Mouse (Mus musculus): ENCODE data around the gene Atrn. TPM values are rescaled to one million over a fixed set of nuclear protein-coding genes. Genes with fewer than 3 reads are reported as not detected.
A peak's percentile ranks its signal among the peaks of the same experiment; 100 is the strongest.

Gene Atrn
- polyA plus RNA-seq, 1 experiment = 14.9 TPM

DNA sequence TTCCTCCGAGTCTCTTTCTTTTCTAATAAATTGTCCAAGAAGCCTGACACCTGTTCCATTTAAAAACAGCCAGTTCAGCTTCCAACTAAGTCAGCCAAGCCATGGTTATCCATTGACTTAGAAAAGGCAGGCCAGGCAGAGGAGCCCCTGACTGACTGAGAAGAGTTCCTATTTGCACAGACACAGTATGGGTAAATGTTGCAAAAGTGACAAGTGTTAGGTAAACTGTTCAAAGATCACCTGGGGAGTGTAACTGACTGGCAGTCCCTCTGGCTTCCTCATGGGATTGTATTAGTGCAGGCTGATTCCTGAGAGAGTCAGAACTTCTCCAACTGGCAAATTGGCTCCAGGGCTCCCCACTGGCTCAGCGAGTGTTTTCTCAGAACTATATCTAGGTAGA is 8.4 kb upstream of the Atrn start:
- WGBS = 54% methylated on average over 2 of the region's 2 CpGs
- Histone ChIP-seq H3K27ac (ENCODE audit: insufficient read depth, low read depth, low read length) (peak overlapping the region; percentile 11; the same call in 1 of the 2 replicates), H3K27me3 (replicated peaks; ENCODE audit: control insufficient read depth, insufficient read depth, low read length) (no peaks in the 10 kb centered on the region), H3K4me3 (ENCODE audit: insufficient read depth, low read depth, low read length) (no peak overlapping the region), H3K36me3 (ENCODE audit: control insufficient read depth, insufficient read depth, low read length) (no peaks in the 10 kb centered on the region), H3K4me1 (ENCODE audit: control insufficient read depth, insufficient read depth, low read length) (peaks cover 21% of the 10 kb centered on the region; the same call in 1 of the 2 replicates)
- TF ChIP-seq POLR2A (IDR thresholded peaks at IDR 0.05; ENCODE audit: low read depth, low read length) (no peak), CTCF (conservative IDR thresholded peaks at IDR 0.05; ENCODE audit: insufficient read depth, insufficient read length, low read depth, low read length) (no peak)
- peak; percentile 79 for DNase-seq

DNA sequence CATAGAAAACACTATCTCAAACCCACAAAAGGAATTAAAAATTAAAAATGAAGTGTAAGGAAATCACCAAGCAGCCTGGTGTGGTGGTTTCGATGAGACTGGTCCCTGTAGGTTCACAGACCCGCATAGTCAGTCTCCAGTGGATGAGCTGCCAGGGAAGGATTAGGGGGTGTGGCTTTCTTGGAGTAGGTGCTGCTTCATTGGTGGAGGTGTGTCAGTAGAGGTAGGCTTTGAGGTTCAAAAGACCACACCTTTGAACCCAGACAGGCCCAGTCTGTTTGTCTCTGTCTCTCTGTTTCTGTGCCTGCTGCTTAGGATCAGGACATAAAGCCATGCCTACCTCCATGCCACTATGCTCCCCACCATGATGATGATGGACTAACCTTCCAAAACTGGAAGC is 7.5 kb upstream of the Atrn start:
- Histone ChIP-seq H3K27me3 (replicated peaks; ENCODE audit: control insufficient read depth, insufficient read depth, low read length) (no peaks in the 10 kb centered on the region), H3K27ac (ENCODE audit: insufficient read depth, low read depth, low read length) (no peak overlapping the region), H3K36me3 (ENCODE audit: control insufficient read depth, insufficient read depth, low read length) (no peaks in the 10 kb centered on the region; the same call in 1 of the 2 replicates), H3K4me3 (ENCODE audit: insufficient read depth, low read depth, low read length) (no peak overlapping the region), H3K4me1 (ENCODE audit: control insufficient read depth, insufficient read depth, low read length) (peaks cover 21% of the 10 kb centered on the region; the same call in 1 of the 2 replicates)
- WGBS = 78% methylated on average over 2 of the region's 2 CpGs
- TF ChIP-seq POLR2A (IDR thresholded peaks at IDR 0.05; ENCODE audit: low read depth, low read length) (no peak), CTCF (conservative IDR thresholded peaks at IDR 0.05; ENCODE audit: insufficient read depth, insufficient read length, low read depth, low read length) (no peak)
- DNase-seq = peak; percentile 31

DNA sequence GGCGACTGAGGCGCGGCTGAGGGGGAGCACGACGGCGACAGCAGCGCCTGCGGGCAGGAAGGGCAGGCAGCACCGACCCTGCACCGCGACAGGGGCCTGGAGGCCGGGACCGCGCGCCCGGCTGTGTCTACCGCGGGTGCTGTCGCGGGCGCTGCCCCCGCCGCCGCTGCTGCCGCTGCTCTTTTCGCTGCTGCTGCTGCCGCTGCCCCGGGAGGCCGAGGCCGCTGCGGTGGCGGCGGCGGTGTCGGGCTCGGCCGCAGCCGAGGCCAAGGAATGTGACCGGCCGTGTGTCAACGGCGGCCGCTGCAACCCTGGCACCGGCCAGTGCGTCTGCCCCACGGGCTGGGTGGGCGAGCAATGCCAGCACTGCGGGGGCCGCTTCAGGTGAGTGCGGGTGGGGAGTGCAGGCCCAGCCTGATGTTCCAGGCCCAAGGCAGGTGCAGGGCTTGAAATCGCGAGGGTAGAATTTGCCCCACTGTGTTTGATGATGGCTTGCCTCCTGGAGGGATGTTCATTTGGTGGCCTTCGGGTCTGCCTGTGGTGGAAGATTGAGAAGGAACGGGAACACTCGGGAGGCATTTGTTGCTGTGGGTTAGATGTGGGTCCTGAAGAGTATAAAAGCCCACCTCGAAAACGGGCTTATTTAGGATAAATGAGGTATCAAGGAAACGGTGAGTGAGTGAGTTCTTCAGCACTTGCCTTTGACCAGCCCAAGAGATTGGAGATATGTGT is 455 bp downstream of the Atrn start:
- H3K27ac ChIP-seq (ENCODE audit: insufficient read depth, low read depth, low read length) = peak overlapping the region; percentile 43
- TF ChIP-seq CTCF (conservative IDR thresholded peaks at IDR 0.05; ENCODE audit: insufficient read depth, insufficient read length, low read depth, low read length) = no peak
- TF ChIP-seq POLR2A (IDR thresholded peaks at IDR 0.05; ENCODE audit: low read depth, low read length) = no peak
- DNase-seq = no peak
- peak overlapping the region; percentile 73 for H3K4me3 ChIP-seq (ENCODE audit: insufficient read depth, low read depth, low read length)
- H3K36me3 ChIP-seq (ENCODE audit: control insufficient read depth, insufficient read depth, low read length) = no peaks in the 10 kb centered on the region; the same call in 1 of the 2 replicates
- H3K4me1 ChIP-seq (ENCODE audit: control insufficient read depth, insufficient read depth, low read length) = peaks cover 18% of the 10 kb centered on the region
- under 1% methylated on average over 58 of the region's 58 CpGs for WGBS
- no peaks in the 10 kb centered on the region for H3K27me3 ChIP-seq (replicated peaks; ENCODE audit: control insufficient read depth, insufficient read depth, low read length)

DNA sequence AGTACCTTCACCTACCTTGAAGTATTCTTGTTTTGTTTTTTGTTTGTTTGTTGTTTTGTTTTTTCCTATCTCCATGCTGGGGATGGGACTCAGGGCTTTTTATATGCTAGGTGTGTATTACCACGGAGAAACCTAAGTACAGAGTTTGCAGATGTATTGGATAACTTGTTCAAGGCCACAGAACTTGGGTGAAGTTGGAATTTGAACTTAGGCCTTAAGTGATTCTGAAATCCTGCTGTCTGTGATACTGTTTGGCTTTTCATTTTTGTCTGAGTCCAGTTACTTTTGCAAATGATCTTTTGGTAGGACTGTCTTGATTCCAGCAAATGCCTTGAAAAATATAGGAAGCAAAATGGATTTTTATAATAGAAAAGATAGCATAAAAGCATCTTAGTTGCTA is 5.4 kb downstream of the Atrn start:
- Histone ChIP-seq H3K36me3 (ENCODE audit: control insufficient read depth, insufficient read depth, low read length) (no peaks in the 10 kb centered on the region), H3K27me3 (replicated peaks; ENCODE audit: control insufficient read depth, insufficient read depth, low read length) (no peaks in the 10 kb centered on the region), H3K4me3 (ENCODE audit: insufficient read depth, low read depth, low read length) (no peak overlapping the region), H3K4me1 (ENCODE audit: control insufficient read depth, insufficient read depth, low read length) (peaks cover 24% of the 10 kb centered on the region), H3K27ac (ENCODE audit: insufficient read depth, low read depth, low read length) (no peak overlapping the region)
- TF ChIP-seq CTCF (conservative IDR thresholded peaks at IDR 0.05; ENCODE audit: insufficient read depth, insufficient read length, low read depth, low read length) = no peak
- no peak for TF ChIP-seq POLR2A (IDR thresholded peaks at IDR 0.05; ENCODE audit: low read depth, low read length)
- peak; percentile 48 for DNase-seq
- WGBS = 50% methylated on average over 1 of the region's 1 CpGs

DNA sequence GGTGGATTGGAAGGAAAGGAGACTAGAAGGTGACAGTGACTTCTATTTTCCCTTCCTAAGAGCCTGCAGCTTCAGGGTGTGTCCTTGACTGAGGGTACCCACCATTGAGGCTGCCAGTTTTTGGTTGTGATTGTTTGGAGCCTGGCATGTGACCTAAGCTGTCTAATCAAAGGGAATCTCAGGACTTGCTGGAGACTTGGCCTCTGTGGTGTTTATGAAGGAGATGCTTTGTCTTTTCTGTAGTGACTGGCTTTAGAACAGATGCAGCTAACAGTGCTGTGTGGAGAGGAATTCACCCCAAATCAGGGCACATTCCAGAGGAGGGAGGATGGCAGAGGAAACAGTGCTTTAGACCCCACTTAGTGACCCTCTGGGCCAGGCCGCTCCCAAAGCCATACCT is 8.6 kb downstream of the Atrn start:
- WGBS = 97% methylated on average over 1 of the region's 1 CpGs
- no peak for TF ChIP-seq CTCF (conservative IDR thresholded peaks at IDR 0.05; ENCODE audit: insufficient read depth, insufficient read length, low read depth, low read length)
- TF ChIP-seq POLR2A (IDR thresholded peaks at IDR 0.05; ENCODE audit: low read depth, low read length) = no peak
- DNase-seq = no peak
- no peak overlapping the region for H3K4me3 ChIP-seq (ENCODE audit: insufficient read depth, low read depth, low read length)
- H3K27ac ChIP-seq (ENCODE audit: insufficient read depth, low read depth, low read length) = no peak overlapping the region
- H3K36me3 ChIP-seq (ENCODE audit: control insufficient read depth, insufficient read depth, low read length) = no peaks in the 10 kb centered on the region
- peaks cover 7% of the 10 kb centered on the region; the same call in 1 of the 2 replicates for H3K4me1 ChIP-seq (ENCODE audit: control insufficient read depth, insufficient read depth, low read length)
- no peaks in the 10 kb centered on the region for H3K27me3 ChIP-seq (replicated peaks; ENCODE audit: control insufficient read depth, insufficient read depth, low read length)

DNA sequence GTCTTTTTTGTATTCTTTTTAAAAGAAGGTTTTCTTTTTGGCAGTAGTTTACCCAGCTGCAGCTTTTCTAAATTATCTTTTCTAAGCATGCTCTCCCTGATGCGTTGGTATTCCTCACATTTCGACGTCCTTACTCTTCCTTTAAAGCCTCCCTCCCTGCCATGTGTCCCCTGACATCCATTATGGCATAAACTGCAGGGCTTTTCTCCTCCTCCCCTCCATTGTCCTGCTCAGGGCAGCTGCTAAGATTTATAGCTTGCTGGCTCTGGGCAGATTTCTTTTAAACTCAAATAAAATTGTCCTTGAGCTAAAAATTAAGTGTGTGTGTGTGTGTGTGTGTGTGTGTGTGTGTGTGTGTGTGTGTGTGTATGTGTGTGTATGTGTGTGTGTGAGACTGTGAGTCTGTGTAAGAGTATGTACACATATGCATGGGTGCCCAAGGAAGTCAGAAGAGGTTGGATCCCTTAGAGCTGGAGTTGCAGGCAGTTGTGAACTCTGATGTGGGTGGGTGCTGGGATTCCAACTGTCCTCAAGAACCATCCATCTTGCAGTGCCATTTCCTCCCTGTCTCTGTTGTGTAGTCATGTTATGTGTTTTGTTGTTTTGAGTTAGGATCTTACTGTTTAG is 10.3 kb downstream of the Atrn start:
- DNase-seq = peak; percentile 22
- WGBS = 41% methylated on average over 3 of the region's 3 CpGs
- H3K4me3 ChIP-seq (ENCODE audit: insufficient read depth, low read depth, low read length) = no peak overlapping the region
- TF ChIP-seq POLR2A (IDR thresholded peaks at IDR 0.05; ENCODE audit: low read depth, low read length) (no peak), CTCF (conservative IDR thresholded peaks at IDR 0.05; ENCODE audit: insufficient read depth, insufficient read length, low read depth, low read length) (no peak)
- no peaks in the 10 kb centered on the region for H3K36me3 ChIP-seq (ENCODE audit: control insufficient read depth, insufficient read depth, low read length)
- no peak overlapping the region for H3K27ac ChIP-seq (ENCODE audit: insufficient read depth, low read depth, low read length)
- H3K27me3 ChIP-seq (replicated peaks; ENCODE audit: control insufficient read depth, insufficient read depth, low read length) = no peaks in the 10 kb centered on the region
- peaks cover 7% of the 10 kb centered on the region; the same call in 1 of the 2 replicates for H3K4me1 ChIP-seq (ENCODE audit: control insufficient read depth, insufficient read depth, low read length)

DNA sequence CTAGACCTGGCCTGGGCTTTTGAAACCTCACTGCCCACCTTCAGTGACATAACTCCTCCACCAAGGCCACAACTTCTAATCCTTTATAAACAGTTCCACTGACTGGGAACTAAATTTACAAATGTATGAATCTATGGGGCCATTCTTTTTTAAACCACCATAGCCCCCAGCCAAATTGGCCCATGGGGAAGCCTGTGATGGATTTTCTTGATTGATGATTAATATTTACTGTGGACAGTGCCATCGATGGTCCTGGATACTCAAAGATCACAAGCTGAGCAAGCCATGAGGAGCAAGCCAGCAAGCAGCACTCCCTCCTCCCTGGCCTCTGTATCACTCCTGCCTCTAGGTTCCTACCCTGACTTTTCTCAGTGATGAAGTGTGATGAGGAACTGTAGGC is 11.4 kb downstream of the Atrn start:
- peaks cover 4% of the 10 kb centered on the region; the same call in 1 of the 2 replicates for H3K4me1 ChIP-seq (ENCODE audit: control insufficient read depth, insufficient read depth, low read length)
- TF ChIP-seq POLR2A (IDR thresholded peaks at IDR 0.05; ENCODE audit: low read depth, low read length) = no peak
- TF ChIP-seq CTCF (conservative IDR thresholded peaks at IDR 0.05; ENCODE audit: insufficient read depth, insufficient read length, low read depth, low read length) = no peak
- DNase-seq = no peak
- H3K36me3 ChIP-seq (ENCODE audit: control insufficient read depth, insufficient read depth, low read length) = no peaks in the 10 kb centered on the region
- no peak overlapping the region for H3K27ac ChIP-seq (ENCODE audit: insufficient read depth, low read depth, low read length)
- no peaks in the 10 kb centered on the region for H3K27me3 ChIP-seq (replicated peaks; ENCODE audit: control insufficient read depth, insufficient read depth, low read length)
- WGBS = 83% methylated on average over 1 of the region's 1 CpGs
- H3K4me3 ChIP-seq (ENCODE audit: insufficient read depth, low read depth, low read length) = no peak overlapping the region
